Mouse (Mus musculus) CH12.LX (cell line): Measurements from ENCODE around the gene Srp68. TPM values are rescaled to one million over a fixed set of nuclear protein-coding genes. Genes with fewer than 3 reads are reported as not detected.

Source experiments
- DNase-seq: peaks from one replicate; pipeline ENCODE4 v3.0.0-alpha.2; 2013; ENCODE audit errors: extremely low read depth
- H3K27ac ChIP-seq: 2 replicates; pipeline ENCODE4 v1.5.1; 2012; ENCODE audit warnings: low read depth, mild to moderate bottlenecking, control low read depth, moderate library complexity; ENCODE audit not compliant: insufficient read depth
- H3K27me3 ChIP-seq: replicated peaks from 2 replicates; pipeline ENCODE3; 2012; ENCODE audit warnings: inconsistent platforms
- H3K36me3 ChIP-seq, 2 experiments: replicated peaks in 1 of 2; 2 replicates each; pipeline versions ENCODE3 to v1.6.1; 2012; ENCODE audit warnings: inconsistent platforms in 1 of 2, low read length in 1 of 2, mild to moderate bottlenecking in 1 of 2, mixed read lengths in 1 of 2, moderate library complexity in 1 of 2; ENCODE audit not compliant: control insufficient read depth in 1 of 2, insufficient read depth in 1 of 2
- H3K4me1 ChIP-seq, 2 experiments: 2 replicates each; pipeline ENCODE4 v1.6.1; 2012; ENCODE audit warnings: inconsistent platforms in 1 of 2, moderate library complexity in 1 of 2; ENCODE audit not compliant: insufficient read depth in 2 of 2, control insufficient read depth in 1 of 2
- H3K4me2 ChIP-seq: 2 replicates; pipeline ENCODE4 v1.6.1; 2012; ENCODE audit warnings: low read depth, mild to moderate bottlenecking, control low read depth; ENCODE audit not compliant: poor library complexity, insufficient read depth, severe bottlenecking
- H3K4me3 ChIP-seq, 3 experiments: fragments of 150-350 bp in 1 of 3; sonication (generic) in 1 of 3; replicated peaks in 1 of 3; 2 replicates each; pipeline versions ENCODE3 to v1.5.1; 2011 to 2012; ENCODE audit warnings: low read depth in 2 of 3, low read length in 2 of 3, mild to moderate bottlenecking in 2 of 3, moderate library complexity in 2 of 3, control low read depth in 1 of 3, improper control_type of control experiment in 1 of 3, inconsistent platforms in 1 of 3, mixed read lengths in 1 of 3; ENCODE audit not compliant: poor library complexity in 1 of 3
- H3K79me2 ChIP-seq: replicated peaks from 2 replicates; pipeline ENCODE4 v1.6.1; 2012; ENCODE audit warnings: mild to moderate bottlenecking, moderate library complexity; ENCODE audit not compliant: control insufficient read depth, poor library complexity, insufficient read depth, severe bottlenecking; ENCODE audit errors: extremely low read depth
- H3K9ac ChIP-seq: 2 replicates; pipeline ENCODE4 v1.6.1; 2012; ENCODE audit warnings: low read depth, mild to moderate bottlenecking, control low read depth, moderate library complexity; ENCODE audit not compliant: insufficient read depth
- H3K9me3 ChIP-seq: replicated peaks from 2 replicates; pipeline ENCODE3; 2012; ENCODE audit warnings: low read length, inconsistent platforms, mixed read lengths
- BHLHE40 ChIP-seq: IDR thresholded peaks from 2 replicates; pipeline ENCODE4 v1.6.1; 2011; ENCODE audit warnings: mild to moderate bottlenecking, low read depth, low read length, improper control_type of control experiment
- CHD1 ChIP-seq: IDR thresholded peaks from 2 replicates; pipeline ENCODE4 v1.6.1; 2012; ENCODE audit warnings: low read depth, low read length, improper control_type of control experiment, inconsistent platforms
- CHD2 ChIP-seq: IDR thresholded peaks from 2 replicates; pipeline ENCODE4 v1.6.1; 2011; ENCODE audit warnings: low read length, improper control_type of control experiment
- CTCF ChIP-seq, 2 experiments: IDR thresholded peaks in 1 of 2; conservative IDR thresholded peaks in 1 of 2; 2 replicates each; pipeline ENCODE4 v1.5.1; 2011 to 2012; ENCODE audit warnings: low read depth in 2 of 2, low read length in 2 of 2, improper control_type of control experiment in 1 of 2, inconsistent platforms in 1 of 2, mild to moderate bottlenecking in 1 of 2, moderate library complexity in 1 of 2
- ELF1 ChIP-seq: IDR thresholded peaks from 2 replicates; pipeline ENCODE4 v1.6.1; 2014; ENCODE audit warnings: low read depth, mild to moderate bottlenecking, inconsistent platforms, low read length, improper control_type of control experiment
- GABPA ChIP-seq: IDR thresholded peaks from 2 replicates; pipeline ENCODE4 v1.6.1; 2012; ENCODE audit warnings: low read depth, low read length, improper control_type of control experiment, inconsistent platforms; ENCODE audit not compliant: insufficient replicate concordance
- HCFC1 ChIP-seq: IDR thresholded peaks from 2 replicates; pipeline ENCODE4 v1.6.1; 2012; ENCODE audit warnings: low read depth, mild to moderate bottlenecking, inconsistent platforms, low read length, improper control_type of control experiment
- IRF4 ChIP-seq: IDR thresholded peaks from 2 replicates; pipeline ENCODE4 v1.6.1; 2014; ENCODE audit warnings: low read depth, mild to moderate bottlenecking, inconsistent platforms, low read length, improper control_type of control experiment
- JUN ChIP-seq: IDR thresholded peaks from 2 replicates; pipeline ENCODE4 v1.6.1; 2011; ENCODE audit warnings: low read depth, mild to moderate bottlenecking, low read length, improper control_type of control experiment, moderate library complexity; ENCODE audit not compliant: insufficient read depth
- KAT2A ChIP-seq: IDR thresholded peaks from 2 replicates; pipeline ENCODE4 v1.6.1; 2012; ENCODE audit warnings: low read length, improper control_type of control experiment, inconsistent platforms; ENCODE audit not compliant: insufficient replicate concordance
- MAX ChIP-seq: IDR thresholded peaks from 2 replicates; pipeline ENCODE4 v1.6.1; 2011; ENCODE audit warnings: low read length, improper control_type of control experiment
- MAZ ChIP-seq: IDR thresholded peaks from 2 replicates; pipeline ENCODE4 v1.6.1; 2012; ENCODE audit warnings: low read depth, mild to moderate bottlenecking, inconsistent platforms, low read length, improper control_type of control experiment, moderate library complexity
- MEF2A ChIP-seq: IDR thresholded peaks from 2 replicates; pipeline ENCODE4 v1.6.1; 2014; ENCODE audit warnings: low read depth, mild to moderate bottlenecking, inconsistent platforms, low read length, improper control_type of control experiment, borderline replicate concordance
- MXI1 ChIP-seq: IDR thresholded peaks from 2 replicates; pipeline ENCODE4 v1.6.1; 2011; ENCODE audit warnings: mild to moderate bottlenecking, low read depth, low read length, improper control_type of control experiment
- MYC ChIP-seq: IDR thresholded peaks from 2 replicates; pipeline ENCODE4 v1.6.1; 2011; ENCODE audit warnings: low read depth, mild to moderate bottlenecking, improper control_type of control experiment, low read length
- NELFE ChIP-seq: IDR thresholded peaks from 2 replicates; pipeline ENCODE4 v1.6.1; 2011; ENCODE audit warnings: low read depth, low read length, improper control_type of control experiment
- NRF1 ChIP-seq: IDR thresholded peaks from 2 replicates; pipeline ENCODE4 v1.6.1; 2014; ENCODE audit warnings: low read depth, mild to moderate bottlenecking, inconsistent platforms, low read length, improper control_type of control experiment, moderate library complexity
- PAX5 ChIP-seq: IDR thresholded peaks from 2 replicates; pipeline ENCODE4 v1.6.1; 2012; ENCODE audit warnings: low read length, inconsistent platforms, mixed read lengths
- POLR2A ChIP-seq: IDR thresholded peaks from 2 replicates; pipeline ENCODE4 v1.6.1; 2011; ENCODE audit warnings: low read depth, mild to moderate bottlenecking, improper control_type of control experiment, low read length
- POLR2AphosphoS2 ChIP-seq: IDR thresholded peaks from 2 replicates; pipeline ENCODE4 v1.6.1; 2011; ENCODE audit warnings: low read depth, low read length, improper control_type of control experiment
- RCOR1 ChIP-seq: conservative IDR thresholded peaks from 2 replicates; pipeline ENCODE4 v1.6.1; 2012; ENCODE audit warnings: low read depth, mild to moderate bottlenecking, inconsistent platforms, low read length, improper control_type of control experiment
- SIN3A ChIP-seq: IDR thresholded peaks from 2 replicates; pipeline ENCODE4 v1.6.1; 2012; ENCODE audit warnings: low read length, improper control_type of control experiment, inconsistent platforms
- TBP ChIP-seq: conservative IDR thresholded peaks from 2 replicates; pipeline ENCODE4 v1.6.1; 2011; ENCODE audit warnings: low read depth, low read length, improper control_type of control experiment
- TCF12 ChIP-seq: IDR thresholded peaks from 2 replicates; pipeline ENCODE4 v1.6.1; 2014; ENCODE audit warnings: low read depth, mild to moderate bottlenecking, inconsistent platforms, low read length, improper control_type of control experiment
- USF1 ChIP-seq: IDR thresholded peaks from 2 replicates; pipeline ENCODE4 v1.6.1; 2014; ENCODE audit warnings: low read depth, mild to moderate bottlenecking, inconsistent platforms, low read length, improper control_type of control experiment
- USF2 ChIP-seq: conservative IDR thresholded peaks from 2 replicates; pipeline ENCODE4 v1.6.1; 2011; ENCODE audit warnings: low read depth, low read length, improper control_type of control experiment
- ZC3H11A ChIP-seq: IDR thresholded peaks from 2 replicates; pipeline ENCODE4 v1.6.1; 2012; ENCODE audit warnings: low read depth, mild to moderate bottlenecking, inconsistent platforms, low read length, improper control_type of control experiment
- ZKSCAN1 ChIP-seq: IDR thresholded peaks from 2 replicates; pipeline ENCODE4 v1.6.1; 2012; ENCODE audit warnings: low read depth, inconsistent platforms, low read length, improper control_type of control experiment, borderline replicate concordance
- ZMIZ1 ChIP-seq: IDR thresholded peaks from 2 replicates; pipeline ENCODE4 v1.6.1; 2012; ENCODE audit warnings: low read depth, mild to moderate bottlenecking, inconsistent platforms, low read length, improper control_type of control experiment
- ZNF384 ChIP-seq: IDR thresholded peaks from 2 replicates; pipeline ENCODE4 v1.6.1; 2012; ENCODE audit warnings: low read depth, low read length, improper control_type of control experiment, inconsistent platforms
- dilution Hi-C: fragments of 300-500 bp; cut with MboI; formaldehyde crosslinking; loops from 2 replicates; pipeline ENCODE4 v1.14.3; 2020; ENCODE audit warnings: low sequenced_read_pairs; ENCODE audit not compliant: extremely low pct_unique_long_range_greater_than_20kb, extremely low pct_ligation_motif_present
- in situ Hi-C: fragments of 300-500 bp; cut with MboI; formaldehyde crosslinking; loops from 3 replicates; pipeline ENCODE4 v1.14.3; 2019; ENCODE audit warnings: low sequenced_read_pairs, low pct_ligation_motif_present, low pct_unique_long_range_greater_than_20kb, mixed read lengths
- polyA plus RNA-seq: library from polyadenylated mRNA; unstranded; fragments of >175 nt; gene quantifications from 2 replicates; pipeline ENCODE4 v1.2.1, GENCODE M21; 2012; ENCODE audit warnings: low read depth; ENCODE audit not compliant: insufficient read length
- total RNA-seq, 2 experiments: library from RNA; depleted of rRNA; stranded (reverse); fragments of 300-350 nt in 1 of 2; fragments of >200 nt in 1 of 2; gene quantifications; 2 replicates each; pipeline ENCODE4 v1.2.3; 2012 to 2014

The Srp68 gene
- total and polyA plus RNA-seq, 3 experiments, result 53.2 to 184 (median 74.7) TPM

GRCm38 (mm10) chr11:116306126-116306982 is 32.3 kb upstream of the Srp68 start:
- dilution Hi-C loops, result no loop called here
- Histone ChIP-seq H3K79me2 (peaks cover 7% of the 10 kb centered on the region; the same call in 1 of the 2 replicates), H3K4me3 (peak overlapping the region; percentile 79 to 93 (median 87)), H3K27ac (no peak overlapping the region), H3K36me3 (peaks cover 23 to 38% of the 10 kb centered on the region in 2 experiments), H3K9ac (peak overlapping the region; percentile 81), H3K4me1 (peaks cover 15 to 34% of the 10 kb centered on the region in 2 experiments), H3K27me3 (no peaks in the 10 kb centered on the region), H3K9me3 (no peaks in the 10 kb centered on the region), H3K4me2 (peak overlapping the region; percentile 97)
- DNase-seq, result peak; percentile 98
- in situ Hi-C loops, result no loop called here
- TF ChIP-seq MYC (0 out of 2 replicates have a peak, but pooled peaks have one; percentile 12), ZKSCAN1 (no peak), USF1 (no peak), CTCF (conservative IDR thresholded peaks at IDR 0.05 in 1 of 2, IDR thresholded peaks at IDR 0.05 in 1 of 2; ENCODE audit: low read depth in 2 of 2, low read length in 2 of 2) (no peak), PAX5 (no peak), TBP (0 out of 2 replicates have a peak, but pooled peaks have one; percentile 17), BHLHE40 (peak; percentile 54; the same call in 1 of the 2 replicates), MXI1 (peak; percentile 58), NRF1 (peak; percentile 87), HCFC1 (peak; percentile 100), USF2 (no peak), GABPA (peak; percentile 63; the same call in 1 of the 2 replicates), IRF4 (peak; percentile 67), POLR2A (peak; percentile 90), KAT2A (peak; percentile 97), MAX (peak; percentile 65), RCOR1 (peak; percentile 91; the same call in 1 of the 2 replicates), CHD2 (peak; percentile 81), POLR2AphosphoS2 (peak; percentile 48; the same call in 1 of the 2 replicates), MEF2A (peak; percentile 64; the same call in 1 of the 2 replicates), ZMIZ1 (no peak), JUN (no peak), NELFE (peak; percentile 71), ELF1 (peak; percentile 98), ZNF384 (peak; percentile 34; the same call in 1 of the 2 replicates), CHD1 (no peak), TCF12 (peak; percentile 89), SIN3A (peak; percentile 97), MAZ (peak; percentile 62; the same call in 1 of the 2 replicates), ZC3H11A (no peak)
